Mouse (Mus musculus) MEL (cell line): ENCODE measurements at regions not wholly inside any gene's neighbourhood (a gene's known extent, or its start where the extent isn't known, plus 50 kb on each side); places are given as distances from the start of the nearest gene placed in this dataset.

Source experiments
- DNase-seq: peaks from one replicate; pipeline ENCODE4 v3.0.0; 2011; ENCODE audit warnings: low read depth, low spot score
- H3K27ac ChIP-seq: 2 replicates; pipeline ENCODE4 v1.5.1; 2012; ENCODE audit warnings: low read depth, mild to moderate bottlenecking, control low read depth, low read length, moderate library complexity; ENCODE audit not compliant: control insufficient read depth
- H3K27me3 ChIP-seq, 2 experiments: fragments of 150-350 bp in 1 of 2; sonication (generic) in 1 of 2; 2 replicates each; pipeline ENCODE4 v1.6.1; 2012; ENCODE audit warnings: low read length in 2 of 2, mild to moderate bottlenecking in 2 of 2, improper control_type of control experiment in 1 of 2, moderate library complexity in 1 of 2; ENCODE audit not compliant: insufficient read depth in 2 of 2, control insufficient read depth in 1 of 2
- H3K36me3 ChIP-seq, 2 experiments: 2 replicates each; pipeline ENCODE4 v1.6.1; 2012 to 2014; ENCODE audit warnings: low read length in 2 of 2, improper control_type of control experiment in 1 of 2, inconsistent platforms in 1 of 2, mild to moderate bottlenecking in 1 of 2; ENCODE audit not compliant: insufficient read depth in 2 of 2, control insufficient read depth in 1 of 2
- H3K4me1 ChIP-seq, 2 experiments: fragments of 150-350 bp in 1 of 2; sonication (generic) in 1 of 2; 2 replicates each; pipeline ENCODE4 v1.6.1; 2012; ENCODE audit warnings: low read length in 2 of 2, improper control_type of control experiment in 1 of 2, mild to moderate bottlenecking in 1 of 2; ENCODE audit not compliant: insufficient read depth in 2 of 2, control insufficient read depth in 1 of 2
- H3K4me3 ChIP-seq, 2 experiments: fragments of 150-350 bp in 1 of 2; sonication (generic) in 1 of 2; 2 replicates each; pipeline ENCODE4 v1.5.1; 2012; ENCODE audit warnings: low read depth in 2 of 2, low read length in 2 of 2, mild to moderate bottlenecking in 2 of 2, moderate library complexity in 2 of 2, control low read depth in 1 of 2, improper control_type of control experiment in 1 of 2; ENCODE audit not compliant: control insufficient read depth in 1 of 2, insufficient read depth in 1 of 2
- H3K79me2 ChIP-seq: 2 replicates; pipeline ENCODE4 v1.6.1; 2012; ENCODE audit warnings: mild to moderate bottlenecking, low read length, moderate library complexity; ENCODE audit not compliant: control insufficient read depth, poor library complexity, insufficient read depth
- H3K9ac ChIP-seq: 2 replicates; pipeline ENCODE4 v1.6.1; 2012; ENCODE audit warnings: low read depth, mild to moderate bottlenecking, control low read depth, low read length, moderate library complexity; ENCODE audit not compliant: control insufficient read depth, poor library complexity, severe bottlenecking
- H3K9me3 ChIP-seq: fragments of 150-350 bp; sonication (generic); replicated peaks from 2 replicates; pipeline ENCODE4 v1.6.1; 2012; ENCODE audit warnings: mild to moderate bottlenecking, low read length, improper control_type of control experiment, moderate library complexity; ENCODE audit not compliant: insufficient read depth
- CHD1 ChIP-seq: IDR thresholded peaks from 2 replicates; pipeline ENCODE4 v1.6.1; 2012; ENCODE audit warnings: low read depth, mild to moderate bottlenecking, inconsistent platforms, low read length, improper control_type of control experiment
- CHD2 ChIP-seq: IDR thresholded peaks from 2 replicates; pipeline ENCODE4 v1.6.1; 2011; ENCODE audit warnings: low read length, improper control_type of control experiment
- E2F4 ChIP-seq: IDR thresholded peaks from 2 replicates; pipeline ENCODE4 v1.6.1; 2011; ENCODE audit warnings: low read depth, low read length, improper control_type of control experiment, borderline replicate concordance
- ELF1 ChIP-seq: IDR thresholded peaks from 2 replicates; pipeline ENCODE4 v1.6.1; 2014; ENCODE audit warnings: low read depth, mild to moderate bottlenecking, inconsistent platforms, low read length, improper control_type of control experiment, moderate library complexity
- EP300 ChIP-seq, 2 experiments: IDR thresholded peaks; 2 replicates each; pipeline ENCODE4 v1.6.1; 2011; ENCODE audit warnings: improper control_type of control experiment in 2 of 2, low read length in 2 of 2, low read depth in 1 of 2, mild to moderate bottlenecking in 1 of 2
- GABPA ChIP-seq: IDR thresholded peaks from 2 replicates; pipeline ENCODE4 v1.6.1; 2012; ENCODE audit warnings: low read depth, mild to moderate bottlenecking, inconsistent platforms, low read length, improper control_type of control experiment, moderate library complexity
- HCFC1 ChIP-seq: IDR thresholded peaks from 2 replicates; pipeline ENCODE4 v1.6.1; 2012; ENCODE audit warnings: low read depth, mild to moderate bottlenecking, inconsistent platforms, low read length, improper control_type of control experiment, moderate library complexity
- KAT2A ChIP-seq: conservative IDR thresholded peaks from 2 replicates; pipeline ENCODE4 v1.6.1; 2012; ENCODE audit warnings: low read depth, low read length, improper control_type of control experiment, inconsistent platforms
- MAX ChIP-seq: IDR thresholded peaks from 2 replicates; pipeline ENCODE4 v1.6.1; 2011; ENCODE audit warnings: low read length, improper control_type of control experiment
- MEF2A ChIP-seq: IDR thresholded peaks from 2 replicates; pipeline ENCODE4 v1.6.1; 2014; ENCODE audit warnings: low read depth, mild to moderate bottlenecking, inconsistent platforms, low read length, improper control_type of control experiment; ENCODE audit not compliant: poor library complexity, insufficient replicate concordance, severe bottlenecking; ENCODE audit errors: extremely low read depth
- MYB ChIP-seq: IDR thresholded peaks from 2 replicates; pipeline ENCODE4 v1.6.1; 2011; ENCODE audit warnings: mild to moderate bottlenecking, low read depth, low read length, improper control_type of control experiment
- MYC ChIP-seq: IDR thresholded peaks from 2 replicates; pipeline ENCODE4 v1.6.1; 2011; ENCODE audit warnings: low read depth, mild to moderate bottlenecking, low read length, improper control_type of control experiment, moderate library complexity
- NELFE ChIP-seq: IDR thresholded peaks from 2 replicates; pipeline ENCODE4 v1.6.1; 2011; ENCODE audit warnings: low read depth, low read length, improper control_type of control experiment
- NRF1 ChIP-seq: IDR thresholded peaks from 2 replicates; pipeline ENCODE4 v1.6.1; 2014; ENCODE audit warnings: low read depth, mild to moderate bottlenecking, inconsistent platforms, low read length, improper control_type of control experiment, moderate library complexity; ENCODE audit not compliant: poor library complexity, insufficient read depth, severe bottlenecking
- POLR2AphosphoS2 ChIP-seq: IDR thresholded peaks from 2 replicates; pipeline ENCODE4 v1.6.1; 2011; ENCODE audit warnings: low read length, improper control_type of control experiment
- RCOR1 ChIP-seq: IDR thresholded peaks from 2 replicates; pipeline ENCODE4 v1.6.1; 2012; ENCODE audit warnings: low read depth, mild to moderate bottlenecking, inconsistent platforms, low read length, improper control_type of control experiment
- SMC3 ChIP-seq: IDR thresholded peaks from 2 replicates; pipeline ENCODE4 v1.6.1; 2011; ENCODE audit warnings: low read depth, low read length, improper control_type of control experiment
- USF1 ChIP-seq: IDR thresholded peaks from 2 replicates; pipeline ENCODE4 v1.6.1; 2014; ENCODE audit warnings: low read depth, mild to moderate bottlenecking, inconsistent platforms, low read length, improper control_type of control experiment, moderate library complexity
- USF2 ChIP-seq, 2 experiments: IDR thresholded peaks; 2 replicates each; pipeline ENCODE4 v1.6.1; 2011 to 2012; ENCODE audit warnings: improper control_type of control experiment in 2 of 2, low read length in 2 of 2, borderline replicate concordance in 1 of 2, inconsistent platforms in 1 of 2, low read depth in 1 of 2, mild to moderate bottlenecking in 1 of 2; ENCODE audit not compliant: insufficient read depth in 1 of 2
- ZC3H11A ChIP-seq: IDR thresholded peaks from 2 replicates; pipeline ENCODE4 v1.6.1; 2012; ENCODE audit warnings: low read depth, mild to moderate bottlenecking, inconsistent platforms, low read length, improper control_type of control experiment
- ZKSCAN1 ChIP-seq: IDR thresholded peaks from 2 replicates; pipeline ENCODE4 v1.6.1; 2012; ENCODE audit warnings: low read depth, mild to moderate bottlenecking, inconsistent platforms, low read length, improper control_type of control experiment, moderate library complexity

GRCm38 (mm10) chr13:31704199-31704598 is 78.6 kb downstream of the Foxf2 start:
- no peak overlapping the region for H3K9ac ChIP-seq
- no peaks in the 10 kb centered on the region for H3K27me3 ChIP-seq
- DNase-seq: no peak
- H3K4me3 ChIP-seq: no peak overlapping the region
- H3K36me3 ChIP-seq: no peaks in the 10 kb centered on the region
- TF ChIP-seq MAX (no peak), NELFE (no peak), SMC3 (no peak), NRF1 (no peak), ELF1 (no peak), ZKSCAN1 (no peak), E2F4 (no peak), CHD2 (no peak)
- no peaks in the 10 kb centered on the region for H3K9me3 ChIP-seq
- no peaks in the 10 kb centered on the region for H3K79me2 ChIP-seq
- H3K4me1 ChIP-seq: no peaks in the 10 kb centered on the region
- H3K27ac ChIP-seq: no peak overlapping the region

DNA sequence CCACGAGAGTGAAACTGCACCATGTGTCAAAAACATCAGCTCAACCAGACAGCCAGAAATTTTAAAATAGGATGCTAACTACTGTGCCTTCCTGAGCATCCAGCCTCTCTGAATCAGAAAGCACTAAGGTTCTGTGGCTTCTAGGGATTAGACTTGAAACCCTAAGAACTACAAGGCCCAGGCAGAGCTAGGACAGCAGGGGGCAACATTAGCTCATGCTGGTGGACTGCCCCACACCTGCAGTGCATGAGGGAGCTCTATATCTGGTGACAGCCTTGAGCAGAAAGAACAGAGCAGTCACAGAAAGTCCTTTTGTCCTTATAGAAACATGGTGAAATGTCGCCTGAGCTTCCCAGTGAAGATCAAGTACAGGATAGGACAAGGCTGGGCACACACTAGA is 79.8 kb downstream of the Foxf2 start:
- Histone ChIP-seq H3K27ac (no peak overlapping the region), H3K9ac (no peak overlapping the region), H3K36me3 (no peaks in the 10 kb centered on the region), H3K27me3 (no peaks in the 10 kb centered on the region)
- TF ChIP-seq MAX (no peak), NRF1 (no peak), USF1 (no peak), RCOR1 (no peak), POLR2AphosphoS2 (no peak), EP300 (IDR thresholded peaks at IDR 0.05; ENCODE audit: low read depth in 1 of 2, low read length in 2 of 2) (no peak), E2F4 (no peak), ELF1 (no peak), MYC (no peak), NELFE (no peak), HCFC1 (no peak), MEF2A (no peak), GABPA (no peak), ZC3H11A (no peak), CHD1 (no peak), CHD2 (no peak), MYB (no peak), KAT2A (no peak), USF2 (IDR thresholded peaks at IDR 0.05; ENCODE audit: borderline replicate concordance in 1 of 2, insufficient read depth in 1 of 2, low read depth in 1 of 2, low read length in 2 of 2) (no peak)
- TF ChIP-seq, all 39 proteins: peak for 0
- H3K4me3 ChIP-seq: no peak overlapping the region
- no peak for DNase-seq
- no peaks in the 10 kb centered on the region for H3K79me2 ChIP-seq
- no peaks in the 10 kb centered on the region for H3K9me3 ChIP-seq
- H3K4me1 ChIP-seq: no peaks in the 10 kb centered on the region
